Mouse (Mus musculus): ENCODE results near the gene Btbd11. TPM values are rescaled to one million over a fixed set of nuclear protein-coding genes. Genes with fewer than 3 reads are reported as not detected.
A peak's percentile ranks its signal among the peaks of the same experiment; 100 is the strongest.
"Not testable (repeated sequence)": the region's sequence is repeated elsewhere in the genome, so short reads cannot be mapped to it uniquely, and the experiment has no call there.

The Btbd11 gene
- total RNA-seq, 2 experiments from 2014 or later = 27.5 to 31.5 TPM

GRCm38 (mm10) chr10:85624504-85625169 lies 238.0 kb downstream of the Btbd11 start:
- intact Hi-C loops (cut with DNase I) = loop anchor here (1.0 to 10.0 kb wide), 2 partner anchors 240 to 403 kb away; partner anchors contain the start of gene Btbd11
- peak; percentile 41 to 52 for DNase-seq (ENCODE audit: low spot score in 2 of 2)

GRCm38 (mm10) chr10:85625170-85625686 lies 238.6 kb downstream of the Btbd11 start:
- no peak for DNase-seq (ENCODE audit: low spot score in 2 of 2)
- intact Hi-C loops (cut with DNase I) = loop anchor here (10.0 kb wide), 1 partner anchor 240 kb away; the partner anchor contains the start of gene Btbd11

GRCm38 (mm10) chr10:85632030-85632429 lies 245.4 kb downstream of the Btbd11 start:
- no peak for DNase-seq (ENCODE audit: low spot score in 2 of 2)

GRCm38 (mm10) chr10:85633577-85633976 lies 247.0 kb downstream of the Btbd11 start:
- DNase-seq (ENCODE audit: low spot score in 2 of 2) = no peak
- intact Hi-C loops (cut with DNase I) = no loop called here

More at GRCm38 (mm10) chr10:85632030-85632429, 245.4 kb downstream of the Btbd11 start:
- intact Hi-C loops (cut with DNase I) = no loop called here

GRCm38 (mm10) chr10:85637580-85637979 lies 251.0 kb downstream of the Btbd11 start:
- DNase-seq (ENCODE audit: low spot score in 2 of 2) = no peak
- intact Hi-C loops (cut with DNase I) = no loop called here

GRCm38 (mm10) chr10:85638141-85638540 lies 251.5 kb downstream of the Btbd11 start:
- intact Hi-C loops (cut with DNase I) = no loop called here
- no peak for DNase-seq (ENCODE audit: low spot score in 2 of 2)

GRCm38 (mm10) chr10:85639581-85639980 lies 253.0 kb downstream of the Btbd11 start:
- intact Hi-C loops (cut with DNase I) = no loop called here
- DNase-seq (ENCODE audit: low spot score in 2 of 2) = no peak

- intact Hi-C loops (cut with DNase I) = no loop called here
- DNase-seq (ENCODE audit: low spot score in 2 of 2) = no peak
These were observed 253.8 kb downstream of the Btbd11 start for GRCm38 (mm10) chr10:85640408-85640807.

- intact Hi-C loops (cut with DNase I) = no loop called here
- DNase-seq (ENCODE audit: low spot score in 2 of 2) = no peak
These were observed 258.7 kb downstream of the Btbd11 start for GRCm38 (mm10) chr10:85645346-85645745.

- peak; percentile 23 to 26 for DNase-seq (ENCODE audit: low spot score in 2 of 2)
- intact Hi-C loops (cut with DNase I) = loop anchor here (1.0 kb wide), 1 partner anchor 430 kb away; no protein-coding TSS in a partner anchor
These were observed 265.1 kb downstream of the Btbd11 start for GRCm38 (mm10) chr10:85651706-85652105.

- intact Hi-C loops (cut with DNase I) = no loop called here
- no peak for DNase-seq (ENCODE audit: low spot score in 2 of 2)
These were observed 269.3 kb downstream of the Btbd11 start for GRCm38 (mm10) chr10:85655881-85656280.

- DNase-seq (ENCODE audit: low spot score in 2 of 2) = no peak
- intact Hi-C loops (cut with DNase I) = no loop called here
These were observed 271.3 kb downstream of the Btbd11 start for GRCm38 (mm10) chr10:85657886-85658285.

- intact Hi-C loops (cut with DNase I) = loop anchor here (10.0 kb wide), 1 partner anchor 201 kb away; no protein-coding TSS in a partner anchor
- DNase-seq (ENCODE audit: low spot score in 2 of 2) = no peak
These were observed 286.9 kb downstream of the Btbd11 start for GRCm38 (mm10) chr10:85673512-85673921.

GRCm38 (mm10) chr10:85678635-85679034 lies 292.0 kb downstream of the Btbd11 start:
- peak; percentile 26 to 39 for DNase-seq (ENCODE audit: low spot score in 2 of 2)
- intact Hi-C loops (cut with DNase I) = loop anchor here (10.0 kb wide), 1 partner anchor 196 kb away; no protein-coding TSS in a partner anchor

- intact Hi-C loops (cut with DNase I) = no loop called here
- DNase-seq (ENCODE audit: low spot score in 2 of 2) = no peak
These were observed 295.8 kb downstream of the Btbd11 start for GRCm38 (mm10) chr10:85682446-85682845.

- DNase-seq (ENCODE audit: low spot score in 2 of 2); intact Hi-C loops (cut with DNase I): not testable (repeated sequence)
These were observed 307.8 kb downstream of the Btbd11 start for GRCm38 (mm10) chr10:85694429-85694828.

- no peak for DNase-seq (ENCODE audit: low spot score in 2 of 2)
- intact Hi-C loops (cut with DNase I) = no loop called here
These were observed 313.1 kb downstream of the Btbd11 start for GRCm38 (mm10) chr10:85699721-85700120.

- DNase-seq (ENCODE audit: low spot score in 2 of 2); intact Hi-C loops (cut with DNase I): not testable (repeated sequence)
These were observed 323.2 kb downstream of the Btbd11 start for GRCm38 (mm10) chr10:85709790-85710189.
